Mouse (Mus musculus): ENCODE measurements at regions not wholly inside any gene's neighbourhood (a gene's known extent, or its start where the extent isn't known, plus 50 kb on each side); places are given as distances from the start of the nearest gene placed in this dataset.

DNA sequence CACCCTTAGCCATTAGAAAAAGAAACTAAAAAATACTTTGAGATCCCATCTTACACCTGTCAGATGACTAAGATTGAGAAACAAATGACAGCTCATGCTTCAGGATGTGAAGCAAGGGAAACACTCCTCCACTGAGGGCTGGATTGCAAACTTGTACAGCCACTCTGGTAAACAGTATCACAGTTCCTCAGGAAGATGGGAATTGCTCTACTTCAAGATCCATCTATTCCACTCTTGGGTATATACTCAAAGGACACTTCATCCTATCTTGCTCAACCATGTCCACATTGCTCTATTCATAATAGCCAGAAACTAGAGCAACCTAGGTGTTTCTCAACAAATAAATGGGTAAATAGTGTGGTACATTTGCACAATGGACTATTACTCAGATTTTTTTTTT, 241.2 kb downstream of the Snx19 start:
- TF ChIP-seq CTCF (IDR thresholded peaks at IDR 0.05), result no peak
- TF ChIP-seq EP300 (IDR thresholded peaks at IDR 0.05), result no peak
